Mouse (Mus musculus) gastrocnemius, postnatal 10 days (tissue): Measurements from ENCODE around the gene Dnajc4. TPM values are rescaled to one million over a fixed set of nuclear protein-coding genes. Genes with fewer than 3 reads are reported as not detected.

ENCODE experiments used
- DNase-seq: peaks from one replicate; pipeline ENCODE4 v3.0.0; 2021; ENCODE audit warnings: mixed read lengths
- total RNA-seq, 2 experiments: library from RNA; stranded (reverse); gene quantifications; 2 replicates each; pipeline ENCODE4 v1.2.3; 2021

The Dnajc4 gene
- total RNA-seq, 2 experiments from 2014 or later: 32.5 to 33.9 TPM

DNA sequence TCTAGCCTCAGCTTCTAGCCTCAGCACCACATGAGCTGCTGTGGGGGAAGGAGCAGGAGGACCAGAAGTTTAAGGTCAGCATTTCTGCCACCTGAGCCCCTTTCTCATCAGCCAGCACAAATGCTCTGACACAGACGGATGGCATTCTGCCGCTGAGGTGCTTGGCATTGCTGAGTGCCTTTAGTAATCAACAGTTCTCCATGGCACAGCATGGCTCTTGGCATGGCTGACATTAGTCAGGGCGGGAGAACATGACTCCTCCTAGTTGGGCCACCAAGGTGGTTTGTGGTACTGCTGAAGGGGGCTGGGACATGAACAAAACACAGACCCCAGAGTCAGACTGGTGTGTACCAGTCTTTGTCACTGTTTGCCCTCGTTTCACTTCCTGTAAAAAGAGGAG lies 44.2 kb downstream of the Dnajc4 start:
- no peak for DNase-seq

DNA sequence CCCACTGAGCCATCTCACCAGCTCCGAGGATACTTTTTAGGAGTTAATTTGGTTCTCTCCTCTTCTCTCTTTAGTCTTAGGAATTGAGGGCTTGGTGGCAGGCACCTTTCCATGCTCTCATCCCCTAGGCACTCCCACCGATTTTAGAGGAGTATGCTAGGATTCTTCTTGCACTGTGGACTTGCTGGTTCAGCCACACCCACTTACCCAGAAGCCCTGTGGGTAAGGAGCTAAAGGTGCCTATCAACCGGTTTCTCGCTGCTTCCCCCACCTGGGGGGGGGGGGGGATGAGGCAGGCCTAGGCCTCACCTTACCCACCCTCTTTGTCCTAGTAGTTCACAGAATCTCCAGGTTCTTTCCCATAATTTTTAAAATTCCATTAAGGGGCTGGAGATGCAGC lies 44.6 kb downstream of the Dnajc4 start:
- no peak for DNase-seq

DNA sequence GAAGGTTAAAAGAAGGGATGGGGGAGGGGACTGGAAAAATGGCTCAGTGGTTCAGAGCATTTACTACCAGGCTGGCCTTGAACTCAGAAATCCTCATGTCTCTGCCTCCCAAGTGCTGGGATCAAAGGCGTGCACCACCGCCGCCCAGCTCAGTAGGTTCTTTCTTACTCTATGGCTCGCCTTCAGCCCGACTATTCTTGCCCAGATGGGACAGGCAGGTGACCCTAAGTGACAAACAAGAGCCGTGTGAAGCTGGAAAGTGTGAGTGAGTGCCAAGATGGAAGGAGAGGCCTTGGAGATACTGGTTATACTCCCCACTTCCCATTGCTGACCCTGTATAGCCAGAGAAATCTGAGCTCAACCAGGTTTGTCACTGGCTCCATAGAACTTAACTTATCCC lies 48.7 kb downstream of the Dnajc4 start:
- no peak for DNase-seq

DNA sequence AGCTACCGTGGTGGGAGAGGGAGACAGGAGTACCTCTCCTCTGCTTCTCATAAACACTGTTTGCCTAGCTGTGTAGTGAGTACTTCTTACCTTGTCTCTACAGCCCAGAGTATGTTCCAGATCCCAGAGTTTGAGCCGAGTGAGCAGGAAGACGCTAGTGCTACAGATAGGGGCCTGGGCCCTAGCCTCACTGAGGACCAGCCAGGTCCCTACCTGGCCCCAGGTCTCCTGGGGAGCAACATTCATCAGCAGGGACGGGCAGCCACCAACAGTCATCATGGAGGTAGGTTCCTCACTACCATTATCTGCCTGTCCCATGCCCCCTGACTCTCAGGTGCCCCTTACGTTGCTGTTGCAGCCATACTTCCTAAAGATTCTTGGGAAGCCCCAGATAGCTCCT lies 49.6 kb downstream of the Dnajc4 start:
- no peak for DNase-seq

DNA sequence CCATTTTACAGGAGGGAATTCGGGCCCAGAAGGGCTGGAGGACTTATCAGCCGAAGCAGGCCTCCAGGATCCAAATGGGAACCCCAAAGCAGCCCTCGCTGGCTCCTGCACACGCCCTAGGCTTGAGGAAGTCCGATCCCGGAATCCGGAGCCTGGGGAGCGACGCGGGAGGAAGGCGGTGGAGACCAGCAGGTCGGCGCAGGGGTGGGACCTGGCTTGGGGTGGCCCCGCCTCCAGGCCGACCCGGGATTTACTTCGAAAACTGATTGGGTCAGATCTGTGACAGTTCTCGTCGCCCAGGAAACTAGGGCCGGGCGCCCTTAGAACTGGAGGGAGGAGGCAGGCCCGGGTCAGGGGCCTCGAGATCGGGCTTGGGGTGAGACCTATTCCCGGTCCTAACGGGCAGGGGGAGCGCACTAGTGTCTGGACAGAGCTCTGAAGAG lies 50.1 kb downstream of the Dnajc4 start, which contains the start of gene Gpr137:
TSS of gene Gpr137 (minus strand) at position 232 of the 443 bp plus-strand sequence.
- DNase-seq: peak; percentile 92

DNA sequence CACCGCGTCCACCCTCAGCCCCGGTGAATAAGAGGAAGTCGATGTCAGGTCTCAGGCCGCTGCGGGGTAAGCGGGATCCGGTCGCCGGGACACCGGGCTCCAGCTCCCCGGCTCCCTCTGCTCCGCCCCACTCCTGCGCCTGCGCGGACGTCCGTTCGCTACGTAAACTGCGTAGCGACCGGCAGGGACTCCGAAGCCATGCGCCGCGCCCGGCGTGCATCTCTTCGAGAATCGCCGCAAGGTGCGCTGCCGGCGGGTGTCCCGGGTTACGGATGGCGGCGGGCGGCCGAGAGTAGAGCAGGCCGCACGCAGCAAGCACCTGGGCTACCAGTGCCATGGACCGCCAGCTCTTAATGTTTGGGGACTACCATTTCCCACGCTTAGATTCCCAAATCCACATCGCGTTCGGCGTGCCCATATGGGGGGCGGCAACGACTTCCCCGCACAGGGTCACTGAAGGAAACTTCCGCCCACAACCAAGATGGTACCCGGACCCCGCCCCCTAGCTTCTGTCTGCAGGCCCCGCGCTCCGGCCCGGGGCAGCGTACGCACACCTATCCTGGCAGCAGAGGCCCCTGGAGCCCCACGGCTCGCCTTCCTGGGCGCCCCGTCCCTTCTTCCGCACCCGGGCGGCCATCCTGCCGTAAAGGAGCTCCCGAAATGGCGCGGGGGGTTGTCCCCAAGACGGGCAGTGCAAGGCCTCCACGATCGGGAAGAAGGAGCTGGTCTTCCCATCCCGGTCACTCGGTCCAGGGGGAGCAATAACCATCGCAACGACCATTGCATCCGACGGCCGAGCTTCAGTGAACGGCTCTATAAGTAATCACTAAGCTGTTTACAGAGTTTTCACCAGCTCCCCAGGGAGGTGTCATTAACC lies 50.8 kb downstream of the Dnajc4 start, which contains the start of gene Bad:
TSS of gene Bad (plus strand) at position 490 of the 877 bp plus-strand sequence.
- DNase-seq: peak; percentile 98

DNA sequence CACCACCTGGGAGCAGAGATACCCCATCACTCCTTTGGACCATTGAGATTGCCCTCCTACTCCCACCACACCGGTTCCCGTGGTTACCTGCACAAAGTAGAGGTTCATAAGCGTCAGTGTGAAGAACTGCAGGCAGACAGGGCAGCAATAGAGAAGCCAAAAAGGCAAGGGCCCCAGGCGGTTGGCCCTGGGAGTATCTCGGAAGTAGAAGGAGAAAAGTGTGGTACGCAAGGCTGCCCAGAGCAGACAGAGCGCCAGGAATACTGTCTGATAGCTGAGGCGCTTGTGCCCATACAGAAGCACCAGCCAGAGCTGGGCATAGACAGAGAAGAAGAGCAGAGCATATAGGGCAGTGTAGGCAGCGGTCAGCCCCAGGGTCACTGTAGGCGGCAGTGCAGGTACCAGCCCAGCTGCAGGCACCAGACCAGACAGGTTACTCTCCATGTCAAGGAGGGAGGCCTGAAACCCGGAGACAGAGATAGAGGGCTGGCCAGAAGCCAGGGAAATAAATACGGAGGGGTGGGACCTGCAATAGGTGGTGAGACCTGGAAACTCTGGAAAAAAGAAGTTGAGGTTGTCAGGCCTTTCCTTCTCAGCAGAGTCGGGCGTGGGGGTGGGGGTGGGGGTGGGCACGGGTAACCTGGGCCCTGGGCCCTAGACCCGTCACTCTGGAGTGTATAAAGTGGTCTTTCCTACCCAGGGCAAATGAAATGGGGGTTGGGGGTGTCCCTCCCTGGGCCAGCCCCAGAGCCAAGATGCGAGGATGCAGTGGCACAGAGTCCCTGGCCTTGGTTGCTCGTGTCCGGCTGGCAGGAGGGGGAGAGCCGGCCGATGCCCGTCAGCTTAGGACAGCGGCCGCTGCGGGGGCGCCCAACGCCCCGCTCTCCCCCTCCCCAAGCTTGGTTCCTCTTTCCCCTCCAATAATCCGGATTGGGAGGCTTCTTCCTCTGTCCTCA lies 51.7 kb downstream of the Dnajc4 start:
- DNase-seq: no peak

DNA sequence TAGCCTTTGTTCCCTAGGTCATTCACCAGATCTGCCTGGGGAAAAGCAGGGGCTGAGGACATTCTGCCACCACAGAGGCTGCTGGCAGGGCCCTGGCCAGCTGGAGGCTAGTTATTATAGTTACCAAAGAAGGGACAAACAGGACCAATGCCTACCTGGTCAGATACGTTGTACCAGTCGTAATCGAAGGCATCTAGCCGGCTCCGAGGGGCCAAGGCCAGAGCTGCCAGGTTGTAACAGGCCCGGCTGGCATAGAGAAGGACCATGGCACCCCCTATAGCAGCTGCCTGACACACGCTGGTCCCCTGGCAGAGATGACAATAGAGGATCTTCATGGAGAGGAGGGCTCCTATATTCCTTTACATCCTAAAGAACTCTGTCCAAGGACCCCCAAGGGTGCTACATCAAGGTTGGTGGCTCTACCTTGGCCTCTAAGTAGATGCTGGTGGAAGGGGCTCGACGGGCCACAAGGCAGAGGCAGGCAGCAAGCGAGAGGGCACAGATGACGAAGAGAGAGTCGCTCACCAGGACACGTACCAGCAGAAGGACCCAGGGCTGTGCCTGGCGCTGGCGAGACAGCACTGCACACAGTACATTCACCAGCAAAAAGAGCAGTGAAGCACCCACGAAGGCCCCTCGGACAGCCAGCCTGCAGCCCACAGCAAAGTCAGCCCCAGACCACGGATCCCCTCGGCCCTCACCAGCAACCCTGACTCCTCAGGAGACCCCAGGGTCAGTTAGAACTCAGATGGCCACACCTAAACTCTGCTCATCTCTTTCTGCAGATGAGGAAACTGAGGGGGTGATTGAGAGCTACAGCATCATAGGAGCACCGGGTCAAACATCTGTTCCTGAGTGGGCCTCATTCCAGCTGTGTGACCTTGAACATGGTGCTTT lies 53.0 kb downstream of the Dnajc4 start:
- no peak for DNase-seq

Other genes with a start within 250 kb of the Dnajc4 start
- 10 to 100 TPM; 12.1 to 12.2 TPM for gene Rps6ka4, start 151.9 kb downstream of the Dnajc4 start, total RNA-seq
- 1 to 10 TPM in 1 of 2 experiments, under 1 TPM in 1; 0.97 to 1.5 TPM for gene Ccdc88b, start 134.4 kb downstream of the Dnajc4 start, total RNA-seq
- 10 to 100 TPM; 45.2 to 48.1 TPM for gene Trmt112, start 82.9 kb downstream of the Dnajc4 start, total RNA-seq
- gene Prdx5, start 82.5 kb downstream of the Dnajc4 start, total RNA-seq: 100 to 1,000 TPM; 150 to 152 TPM
- 10 to 100 TPM; 45.8 to 45.9 TPM for gene Esrra, start 70.8 kb downstream of the Dnajc4 start, total RNA-seq
- not detected for gene Catsperz, start 67.2 kb downstream of the Dnajc4 start, total RNA-seq
- gene Kcnk4, start 58.1 kb downstream of the Dnajc4 start, total RNA-seq: not detected
- 10 to 100 TPM; 16.0 to 21.4 TPM for gene Bad, start 50.7 kb downstream of the Dnajc4 start, total RNA-seq
- gene Gpr137, start 50.1 kb downstream of the Dnajc4 start, total RNA-seq: 1 to 10 TPM; 8.9 to 10.0 TPM
- gene Ppp1r14b, start 17.6 kb downstream of the Dnajc4 start, total RNA-seq: 100 to 1,000 TPM; 261 to 293 TPM
- gene Plcb3, start 16.1 kb downstream of the Dnajc4 start, total RNA-seq: 10 to 100 TPM; 12.1 to 17.3 TPM
- gene Fkbp2, start 12.1 kb downstream of the Dnajc4 start, total RNA-seq: 10 to 100 TPM; 16.6 to 23.3 TPM
- 10 to 100 TPM; 73.4 to 94.4 TPM for gene Vegfb, start 4.9 kb downstream of the Dnajc4 start, total RNA-seq
- 10 to 100 TPM; 16.6 to 21.4 TPM for gene Nudt22, start 3.5 kb upstream of the Dnajc4 start, total RNA-seq
- 10 to 100 TPM; 19.1 to 20.8 TPM for gene Trpt1, start 3.6 kb upstream of the Dnajc4 start, total RNA-seq
- gene Fermt3, start 26.9 kb upstream of the Dnajc4 start, total RNA-seq: 1 to 10 TPM; 1.7 to 4.9 TPM
- 100 to 1,000 TPM in 1 of 2 experiments, 10 to 100 TPM in 1; 98.2 to 100 TPM for gene Stip1, start 47.4 kb upstream of the Dnajc4 start, total RNA-seq
- gene Macrod1, start 64.2 kb upstream of the Dnajc4 start, total RNA-seq: 100 to 1,000 TPM; 201 to 216 TPM
- under 1 TPM; 0.61 to 0.99 TPM for gene Flrt1, start 113.2 kb upstream of the Dnajc4 start, total RNA-seq
- 10 to 100 TPM; 63.2 to 67.3 TPM for gene Otub1, start 213.7 kb upstream of the Dnajc4 start, total RNA-seq
- gene Cox8a, start 225.0 kb upstream of the Dnajc4 start, total RNA-seq: 100 to 1,000 TPM; 275 to 315 TPM
- gene Naa40, start 248.6 kb upstream of the Dnajc4 start, total RNA-seq: 10 to 100 TPM; 12.5 to 15.9 TPM